Mouse (Mus musculus): Measurements from ENCODE around the gene Alox5.

GRCm38 (mm10) chr6:116380157-116380556 is 80.8 kb downstream of the Alox5 start:
- no peak for TF ChIP-seq POLR2A (IDR thresholded peaks at IDR 0.05; ENCODE audit: borderline replicate concordance, low read depth, low read length)
- TF ChIP-seq CTCF (IDR thresholded peaks at IDR 0.05; ENCODE audit: low read depth, low read length): no peak
